Mouse (Mus musculus) intestine, embryonic 15.5 days (tissue): ENCODE results near the gene Pycard. TPM values are rescaled to one million over a fixed set of nuclear protein-coding genes. Genes with fewer than 3 reads are reported as not detected.
"Not testable (repeated sequence)": the region's sequence is repeated elsewhere in the genome, so short reads cannot be mapped to it uniquely, and the experiment has no call there.

ENCODE experiments used
- ATAC-seq: fragments of 200-750 bp; cut with Nextera tagmentation; 2 replicates; pipeline ENCODE4 v1.8.0; 2017; ENCODE audit warnings: moderate TSS enrichment, moderate library complexity
- H3K27ac ChIP-seq: fragments of 300-500 bp; sonication (generic); 2 replicates; pipeline ENCODE4 v1.5.1; 2015; ENCODE audit warnings: mild to moderate bottlenecking, inconsistent platforms
- H3K27me3 ChIP-seq: fragments of 300-500 bp; sonication (generic); replicated peaks from 2 replicates; pipeline ENCODE4 v1.6.1; 2015; ENCODE audit warnings: inconsistent platforms
- H3K36me3 ChIP-seq: fragments of 300-500 bp; sonication (generic); 2 replicates; pipeline ENCODE4 v1.6.1; 2015; ENCODE audit warnings: inconsistent platforms
- H3K4me1 ChIP-seq: fragments of 300-500 bp; sonication (generic); replicated peaks from 2 replicates; pipeline ENCODE4 v1.6.1; 2015; ENCODE audit warnings: inconsistent platforms
- H3K4me2 ChIP-seq: fragments of 300-500 bp; sonication (generic); replicated peaks from 2 replicates; pipeline ENCODE4 v1.6.1; 2015; ENCODE audit warnings: mild to moderate bottlenecking, inconsistent platforms
- H3K4me3 ChIP-seq: fragments of 300-500 bp; sonication (generic); replicated peaks from 2 replicates; pipeline ENCODE4 v1.5.1; 2015; ENCODE audit warnings: inconsistent platforms
- H3K9ac ChIP-seq: fragments of 300-500 bp; sonication (generic); 2 replicates; pipeline ENCODE4 v1.6.1; 2015; ENCODE audit warnings: inconsistent platforms
- H3K9me3 ChIP-seq: fragments of 300-500 bp; sonication (generic); 2 replicates; pipeline ENCODE4 v1.6.1; 2016; ENCODE audit warnings: inconsistent platforms
- WGBS: fragments of 180-500 bp; shearing (Covaris S2); methylation state at CpG from one replicate; pipeline ENCODE4 v1.1.7; 2015; 5-methylcytosine and 5-hydroxymethylcytosine counted together
- polyA plus RNA-seq: library from polyadenylated mRNA; unstranded; fragments of >200 nt; fragmentation: Nextera tagmentation; extraction: Ambion mirVana; gene quantifications from 2 replicates; pipeline ENCODE4 v1.2.1, GENCODE M21; 2015

Pycard gene
- polyA plus RNA-seq: 418 and 480 TPM in 2 replicates

DNA sequence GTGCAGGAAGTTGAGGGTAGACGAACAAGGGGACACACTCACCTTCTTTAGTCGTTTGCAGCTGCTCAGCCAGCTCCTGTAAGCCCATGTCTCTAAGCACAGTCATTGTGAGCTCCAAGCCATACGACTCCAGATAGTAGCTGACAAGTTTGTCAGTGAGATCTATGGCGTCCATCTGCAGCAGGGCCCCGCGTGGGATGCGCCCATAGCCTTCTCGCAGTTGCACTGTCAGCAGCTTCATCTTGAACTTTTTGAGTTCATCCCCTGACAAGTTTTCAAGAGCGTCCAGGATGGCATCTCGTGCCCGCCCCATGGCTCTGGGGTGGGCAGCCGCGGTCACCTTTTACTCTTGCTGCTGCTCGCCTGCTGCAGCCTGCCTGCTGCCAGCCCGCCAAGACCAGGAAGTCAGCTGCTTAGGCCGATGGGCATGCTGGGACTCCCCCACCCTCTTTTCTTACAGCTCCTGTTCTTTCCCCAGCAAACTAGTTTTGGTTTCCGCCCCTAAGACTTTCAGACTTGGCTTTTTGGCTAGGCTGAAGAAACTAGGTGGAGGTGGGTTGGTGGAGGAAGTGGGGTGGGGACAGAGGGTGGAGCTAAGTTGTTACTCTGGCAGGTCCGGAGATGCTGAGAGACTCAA lies at the start of gene Pycard:
Gene Pycard, minus strand, starts transcription at position 527 of the 637 bp plus-strand sequence.
- Histone ChIP-seq H3K4me3 (peak within 1 kb of the TSS; percentile 41), H3K9me3 (no peaks in the 10 kb centered on the region), H3K4me2 (peak within 1 kb of the TSS; percentile 67), H3K36me3 (0 out of 2 replicates have a peak, but pooled peaks cover 5% of the 10 kb centered on the region), H3K4me1 (peaks cover 4% of the 10 kb centered on the region; the same call in 1 of the 2 replicates), H3K27me3 (no peaks in the 10 kb centered on the region), H3K9ac (peak within 1 kb of the TSS; percentile 45), H3K27ac (peak within 1 kb of the TSS; percentile 81)
- ATAC-seq: peak; percentile 72
- WGBS: 12% methylated on average over 18 of the region's 18 CpGs

DNA sequence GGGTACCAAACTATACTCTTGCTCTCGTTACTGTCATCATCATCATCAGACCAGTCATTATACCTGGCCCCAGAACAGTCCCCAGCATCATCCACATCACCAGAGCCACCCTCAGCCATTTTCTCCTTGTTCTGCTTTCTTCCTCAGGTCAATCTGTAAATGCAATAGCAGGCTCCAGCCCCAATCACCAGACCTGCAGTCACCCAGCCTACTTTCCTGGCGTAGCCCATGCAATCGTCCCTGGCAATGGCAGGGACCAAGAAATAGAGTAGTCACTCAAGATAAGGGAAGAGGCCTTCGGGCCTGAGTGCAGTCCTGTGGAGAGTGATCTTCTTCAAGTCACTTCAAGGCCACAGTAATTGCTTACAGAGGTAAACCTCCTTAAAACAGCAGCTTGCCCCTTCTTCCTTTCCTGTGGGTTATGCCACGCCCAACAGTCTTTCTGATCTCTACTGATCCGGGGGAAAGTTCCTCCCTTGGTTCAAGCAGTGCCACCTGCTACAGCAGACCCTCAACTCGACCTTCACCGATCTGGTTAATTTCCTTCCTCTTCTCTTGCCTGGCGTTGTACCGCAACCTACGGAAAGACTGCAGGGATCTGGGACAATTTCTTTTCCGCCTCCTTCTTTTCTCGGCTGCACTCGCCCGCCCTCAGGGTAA lies 48.6 kb upstream of the Pycard start:
- H3K27ac ChIP-seq, H3K9ac ChIP-seq, ATAC-seq, H3K36me3 ChIP-seq, H3K4me3 ChIP-seq, H3K9me3 ChIP-seq, H3K27me3 ChIP-seq, H3K4me2 ChIP-seq, H3K4me1 ChIP-seq: not testable (repeated sequence)
- 80% methylated on average over 15 of the region's 15 CpGs for WGBS

DNA sequence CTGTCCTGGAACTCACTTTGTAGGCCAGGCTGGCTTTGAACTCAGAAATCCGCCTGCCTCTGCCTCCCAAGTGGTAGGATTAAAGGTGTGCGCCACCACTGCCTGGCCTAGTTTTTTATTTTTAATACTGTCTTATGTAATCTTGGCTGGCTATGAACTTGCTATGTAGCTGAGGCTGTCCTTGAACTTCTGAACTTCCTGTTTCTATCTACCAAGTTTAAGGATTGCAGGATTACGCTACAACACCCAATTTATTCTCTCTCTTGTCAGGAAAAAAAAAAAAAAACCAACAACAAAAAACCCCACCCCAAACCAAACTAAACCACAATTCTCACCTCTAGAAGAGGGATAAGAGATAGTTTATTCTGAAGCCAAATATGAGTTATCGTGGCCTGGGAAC lies 39.9 kb upstream of the Pycard start:
- Histone ChIP-seq H3K4me3 (no peak overlapping the region), H3K27ac (no peak overlapping the region), H3K36me3 (no peaks in the 10 kb centered on the region), H3K9me3 (no peaks in the 10 kb centered on the region), H3K4me2 (no peak overlapping the region), H3K4me1 (no peaks in the 10 kb centered on the region), H3K9ac (no peak overlapping the region), H3K27me3 (no peaks in the 10 kb centered on the region)
- WGBS: 84% methylated on average over 4 of the region's 4 CpGs
- no peak for ATAC-seq

DNA sequence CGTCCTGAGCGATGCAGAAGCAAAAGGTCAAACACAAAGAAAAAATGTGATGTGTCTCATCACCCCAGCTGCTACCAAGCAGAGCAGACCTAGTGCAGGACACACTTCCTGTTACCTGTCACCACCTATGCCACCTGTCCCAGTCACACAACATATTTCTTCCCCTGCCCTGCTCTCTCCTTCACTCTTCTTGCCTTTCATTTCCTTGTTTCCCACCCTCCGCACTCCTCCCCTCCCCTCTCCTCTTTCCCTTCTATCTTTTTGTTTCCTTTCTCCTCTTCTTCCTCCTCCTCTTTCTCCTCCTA lies 39.3 kb upstream of the Pycard start:
- Histone ChIP-seq H3K9ac (no peak overlapping the region), H3K27me3 (no peaks in the 10 kb centered on the region), H3K4me1 (no peaks in the 10 kb centered on the region), H3K27ac (peak overlapping the region; percentile 80), H3K9me3 (no peaks in the 10 kb centered on the region), H3K4me2 (no peak overlapping the region; the same call in 1 of the 2 replicates), H3K36me3 (no peaks in the 10 kb centered on the region), H3K4me3 (no peak overlapping the region)
- ATAC-seq: peak; percentile 49
- WGBS: 80% methylated on average over 3 of the region's 3 CpGs

DNA sequence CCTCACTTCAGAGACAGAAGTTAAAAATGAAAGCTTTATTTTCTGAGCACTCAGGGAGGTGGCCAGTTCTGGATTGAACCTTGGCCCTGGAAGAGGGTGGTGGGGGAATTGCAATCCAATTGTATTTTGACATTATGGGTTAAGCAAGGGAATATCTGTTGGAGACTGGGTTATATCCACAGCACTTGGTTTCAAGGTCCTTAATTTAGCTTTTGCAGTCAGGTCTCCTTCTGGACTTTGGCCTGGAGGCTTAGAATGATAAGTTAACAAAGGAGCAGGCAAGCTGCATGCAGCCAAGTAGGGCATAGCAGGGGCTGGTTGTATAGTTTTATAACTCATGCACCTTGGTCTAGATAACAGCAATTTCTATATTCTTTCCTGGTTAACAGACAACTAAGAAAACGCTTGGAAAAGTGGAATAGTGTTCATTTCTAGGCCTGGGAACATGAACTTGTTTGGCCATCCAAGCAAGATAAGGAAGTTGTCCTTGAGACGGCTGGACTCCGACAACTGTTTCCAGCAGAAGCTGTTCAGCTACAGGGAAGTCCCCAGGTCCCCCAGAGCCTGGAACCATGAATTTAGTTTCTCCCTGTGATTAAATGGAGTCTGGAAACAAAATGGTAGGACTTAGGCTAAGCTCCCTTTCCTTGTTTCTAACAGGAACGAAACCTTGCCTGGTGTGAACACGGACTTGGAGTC lies 38.8 kb upstream of the Pycard start:
- 59% methylated on average over 5 of the region's 5 CpGs for WGBS
- Histone ChIP-seq H3K36me3 (no peaks in the 10 kb centered on the region), H3K9ac (no peak overlapping the region), H3K4me1 (no peaks in the 10 kb centered on the region), H3K27me3 (no peaks in the 10 kb centered on the region), H3K27ac (peak overlapping the region; percentile 80), H3K4me2 (peak overlapping the region; percentile 33), H3K9me3 (no peaks in the 10 kb centered on the region), H3K4me3 (no peak overlapping the region)
- peak; percentile 92 for ATAC-seq

GRCm38 (mm10) chr7:128031403-128031976 lies 37.8 kb upstream of the Pycard start:
- Histone ChIP-seq H3K9ac (no peak overlapping the region), H3K36me3 (no peaks in the 10 kb centered on the region), H3K9me3 (no peaks in the 10 kb centered on the region), H3K4me3 (no peak overlapping the region), H3K4me1 (no peaks in the 10 kb centered on the region), H3K27ac (peak overlapping the region; percentile 64), H3K4me2 (peak overlapping the region; percentile 33), H3K27me3 (no peaks in the 10 kb centered on the region)
- peak; percentile 81 for ATAC-seq
- 41% methylated on average over 9 of the region's 9 CpGs for WGBS

GRCm38 (mm10) chr7:128025381-128025780 lies 31.7 kb upstream of the Pycard start:
- H3K4me1 ChIP-seq: no peaks in the 10 kb centered on the region
- no peaks in the 10 kb centered on the region for H3K27me3 ChIP-seq
- WGBS: 79% methylated on average over 4 of the region's 4 CpGs
- no peak overlapping the region for H3K4me3 ChIP-seq
- H3K4me2 ChIP-seq: no peak overlapping the region
- H3K9ac ChIP-seq: no peak overlapping the region
- no peak for ATAC-seq
- no peak overlapping the region for H3K27ac ChIP-seq
- H3K36me3 ChIP-seq: no peaks in the 10 kb centered on the region
- H3K9me3 ChIP-seq: no peaks in the 10 kb centered on the region

- no peaks in the 10 kb centered on the region for H3K4me1 ChIP-seq
- no peaks in the 10 kb centered on the region for H3K36me3 ChIP-seq
- 79% methylated on average over 4 of the region's 4 CpGs for WGBS
- H3K4me3 ChIP-seq: no peak overlapping the region
- H3K9me3 ChIP-seq: no peaks in the 10 kb centered on the region
- no peak overlapping the region for H3K27ac ChIP-seq
- H3K27me3 ChIP-seq: no peaks in the 10 kb centered on the region
- no peak overlapping the region for H3K9ac ChIP-seq
- ATAC-seq: no peak
- H3K4me2 ChIP-seq: no peak overlapping the region
Measured at GRCm38 (mm10) chr7:128024932-128025331, 31.3 kb upstream of the Pycard start.

- no peak overlapping the region for H3K27ac ChIP-seq
- no peaks in the 10 kb centered on the region for H3K4me1 ChIP-seq
- no peaks in the 10 kb centered on the region for H3K27me3 ChIP-seq
- H3K4me2 ChIP-seq: no peak overlapping the region
- no peak overlapping the region for H3K9ac ChIP-seq
- H3K4me3 ChIP-seq: no peak overlapping the region
- WGBS: 87% methylated on average over 9 of the region's 9 CpGs
- no peaks in the 10 kb centered on the region for H3K9me3 ChIP-seq
- H3K36me3 ChIP-seq: no peaks in the 10 kb centered on the region
- no peak for ATAC-seq
Measured at GRCm38 (mm10) chr7:128024364-128024763, 30.7 kb upstream of the Pycard start.

DNA sequence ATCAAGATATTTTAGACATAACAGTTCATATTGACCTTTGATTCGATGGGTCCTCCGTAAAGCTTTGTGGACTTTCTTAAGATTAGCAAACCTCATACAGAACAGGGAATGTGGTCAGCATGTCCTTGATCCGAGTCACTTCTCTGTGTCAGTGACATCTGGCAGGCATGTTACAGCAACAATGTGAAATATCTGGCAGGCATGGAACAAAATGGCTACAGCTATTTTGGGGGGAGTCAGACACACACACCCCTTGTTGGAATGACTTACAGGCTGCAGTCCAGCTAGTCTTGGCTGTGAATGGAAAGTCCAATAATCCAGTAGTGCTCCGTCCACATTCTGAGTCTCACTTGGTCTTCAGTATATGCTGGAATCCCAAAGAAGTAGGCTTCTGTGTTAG lies 29.9 kb upstream of the Pycard start:
- WGBS: 89% methylated on average over 4 of the region's 4 CpGs
- Histone ChIP-seq H3K27ac (no peak overlapping the region), H3K4me2 (no peak overlapping the region), H3K4me3 (no peak overlapping the region), H3K27me3 (no peaks in the 10 kb centered on the region), H3K4me1 (no peaks in the 10 kb centered on the region), H3K36me3 (no peaks in the 10 kb centered on the region), H3K9me3 (no peaks in the 10 kb centered on the region), H3K9ac (no peak overlapping the region)
- ATAC-seq: no peak

DNA sequence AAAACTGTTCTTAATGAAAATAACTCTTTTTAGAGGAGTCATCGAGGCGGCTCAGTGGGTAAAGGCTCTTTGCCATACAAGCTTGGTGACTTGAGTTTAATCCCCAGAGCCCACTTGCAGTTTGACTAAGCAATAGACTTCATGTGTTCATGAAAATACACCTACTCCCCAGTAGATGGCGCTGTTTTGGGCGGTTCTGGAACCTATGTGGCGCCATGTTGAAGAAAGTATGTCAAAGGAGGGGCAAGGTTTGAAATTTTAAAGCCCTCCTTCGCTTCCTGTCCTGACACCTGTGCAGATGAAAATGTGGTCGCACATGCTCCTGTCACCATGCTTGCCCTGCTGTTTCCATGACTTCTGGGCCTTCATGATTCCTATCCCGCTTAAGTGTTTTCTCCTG lies 29.3 kb upstream of the Pycard start:
- no peak for ATAC-seq
- Histone ChIP-seq H3K27me3 (no peaks in the 10 kb centered on the region), H3K36me3 (no peaks in the 10 kb centered on the region), H3K4me3 (no peak overlapping the region), H3K27ac (no peak overlapping the region), H3K4me2 (no peak overlapping the region), H3K9me3 (no peaks in the 10 kb centered on the region), H3K9ac (no peak overlapping the region), H3K4me1 (no peaks in the 10 kb centered on the region)
- 63% methylated on average over 8 of the region's 8 CpGs for WGBS

GRCm38 (mm10) chr7:128019187-128019586 lies 25.5 kb upstream of the Pycard start:
- no peaks in the 10 kb centered on the region for H3K9me3 ChIP-seq
- no peak overlapping the region for H3K4me3 ChIP-seq
- H3K27me3 ChIP-seq: no peaks in the 10 kb centered on the region
- no peak overlapping the region for H3K9ac ChIP-seq
- WGBS: 65% methylated on average over 2 of the region's 2 CpGs
- peak; percentile 77 for ATAC-seq
- H3K27ac ChIP-seq: no peak overlapping the region
- no peaks in the 10 kb centered on the region for H3K4me1 ChIP-seq
- no peaks in the 10 kb centered on the region for H3K36me3 ChIP-seq
- no peak overlapping the region for H3K4me2 ChIP-seq
